Mouse (Mus musculus) adrenal gland, postnatal 4 days (tissue): ENCODE results near the gene Zfp992. TPM values are rescaled to one million over a fixed set of nuclear protein-coding genes. Genes with fewer than 3 reads are reported as not detected.
"Not testable (repeated sequence)": the region's sequence is repeated elsewhere in the genome, so short reads cannot be mapped to it uniquely, and the experiment has no call there.

Experiments used
- DNase-seq, 2 experiments: peaks; one replicate each; pipeline ENCODE4 v3.0.0; 2021 to 2022; ENCODE audit warnings: low spot score in 2 of 2, mixed read lengths in 2 of 2
- total RNA-seq, 2 experiments: library from RNA; stranded (reverse); gene quantifications; 2 replicates each; pipeline ENCODE4 v1.2.3; 2021

Zfp992 gene
- total RNA-seq, 2 experiments from 2014 or later: 12.0 to 13.9 TPM

DNA sequence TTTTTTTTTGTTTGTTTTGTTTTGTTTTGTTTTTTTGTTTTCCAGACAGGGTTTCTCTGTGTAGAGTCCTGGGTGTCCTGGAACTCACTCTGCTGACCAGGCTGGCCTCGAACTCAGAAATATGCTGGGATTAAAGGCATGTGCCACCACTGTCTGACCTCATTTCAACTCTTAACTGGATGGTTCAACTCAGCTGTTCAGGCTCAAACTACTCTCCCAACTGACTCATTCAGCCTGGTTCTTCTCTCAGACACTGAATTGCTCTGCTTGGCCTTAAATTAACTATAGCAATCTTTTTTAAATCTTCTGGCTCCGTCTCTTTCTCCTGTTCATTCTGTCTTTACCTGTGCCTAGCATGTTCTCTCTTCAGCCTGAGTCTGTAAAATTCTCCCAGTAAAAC, 68.3 kb downstream of the Zfp992 start:
- not testable (repeated sequence) for DNase-seq

Other genes with a start within 250 kb of the Zfp992 start
- 1 to 10 TPM in 1 of 2 experiments, under 1 TPM in 1; 0.71 to 1.1 TPM for gene Zfp981, start 53.0 kb downstream of the Zfp992 start, total RNA-seq
- gene Zfp993, start 161.9 kb downstream of the Zfp992 start, total RNA-seq: 1 to 10 TPM; 8.7 to 9.3 TPM